Mouse (Mus musculus): ENCODE results near the gene Wipi2. TPM values are rescaled to one million over a fixed set of nuclear protein-coding genes. Genes with fewer than 3 reads are reported as not detected.

The Wipi2 gene
- polyA plus RNA-seq, 1 experiment, result 54.4 TPM

DNA sequence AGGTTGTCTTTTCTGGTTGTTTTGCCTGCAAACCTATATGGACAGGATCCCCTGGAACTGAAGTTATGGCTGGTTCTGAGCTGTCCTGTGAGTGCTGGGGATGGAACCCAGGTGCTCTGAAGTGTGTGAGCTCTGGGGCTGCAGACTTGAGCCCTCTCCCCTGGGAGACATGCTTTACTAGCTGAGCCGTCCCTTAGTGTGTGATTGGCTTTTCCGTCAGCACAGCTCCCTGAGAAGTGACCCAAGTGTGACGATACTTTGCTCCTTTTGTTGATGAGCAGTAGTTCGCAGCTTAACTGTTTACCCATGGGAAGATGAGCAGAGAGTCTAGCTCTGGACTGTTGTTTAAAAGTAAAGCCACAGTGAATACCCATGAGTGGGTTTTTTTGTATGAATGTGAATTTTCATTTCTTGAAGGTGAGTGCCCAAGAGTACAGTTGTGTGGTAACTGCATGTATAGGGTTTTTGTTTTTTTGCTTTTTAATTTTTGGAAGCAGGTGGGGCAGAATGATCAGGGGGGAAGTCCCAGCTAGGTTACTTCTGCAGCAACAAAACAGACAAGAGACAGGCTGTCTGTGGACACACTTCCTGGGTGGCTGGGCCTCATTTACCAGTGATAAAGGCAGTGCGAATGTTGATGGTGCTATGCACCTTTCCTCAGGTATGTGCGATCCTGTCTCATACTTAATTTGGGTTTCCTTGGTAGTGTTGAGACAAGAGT lies 14.0 kb downstream of the Wipi2 start:
- DNase-seq, result no peak
- Histone ChIP-seq H3K36me3 (ENCODE audit: control insufficient read depth, insufficient read depth, low read length) (peaks cover 24% of the 10 kb centered on the region), H3K4me3 (ENCODE audit: control insufficient read depth, insufficient read depth, low read length) (no peak overlapping the region), H3K27me3 (ENCODE audit: control insufficient read depth, insufficient read depth, low read length) (no peaks in the 10 kb centered on the region), H3K4me1 (replicated peaks; ENCODE audit: control insufficient read depth, insufficient read depth, low read length) (no peaks in the 10 kb centered on the region), H3K27ac (ENCODE audit: control insufficient read depth, insufficient read depth, low read length) (no peak overlapping the region)
- TF ChIP-seq POLR2A (IDR thresholded peaks at IDR 0.05; ENCODE audit: control insufficient read depth, extremely low read depth, insufficient read depth, low read length, poor library complexity) (no peak), CTCF (IDR thresholded peaks at IDR 0.05; ENCODE audit: borderline replicate concordance, control insufficient read depth, extremely low read depth, insufficient read depth, low read length, poor library complexity) (no peak)
- 96% methylated on average over 6 of the region's 6 CpGs for WGBS

DNA sequence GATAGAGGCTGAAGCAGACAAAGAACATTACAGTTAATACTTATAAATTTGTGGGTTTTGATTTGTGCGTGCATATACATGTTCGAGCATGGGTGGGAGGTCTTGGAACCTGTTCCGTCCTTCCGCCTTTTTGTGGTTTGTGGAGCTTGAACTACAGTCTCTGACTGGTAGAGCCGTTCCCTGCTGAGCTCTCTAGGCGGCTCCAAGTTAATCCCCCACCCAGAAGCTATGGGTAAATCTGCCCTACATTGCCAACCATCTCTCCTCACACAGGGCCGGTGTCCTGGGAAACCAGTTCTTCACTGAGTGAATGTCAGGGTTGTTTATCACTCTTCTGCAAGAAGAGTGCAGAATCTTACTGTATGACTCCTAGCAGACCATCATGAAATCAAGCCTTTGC lies 20.7 kb downstream of the Wipi2 start:
- TF ChIP-seq POLR2A (IDR thresholded peaks at IDR 0.05; ENCODE audit: control insufficient read depth, extremely low read depth, insufficient read depth, low read length, poor library complexity), result no peak
- TF ChIP-seq CTCF (IDR thresholded peaks at IDR 0.05; ENCODE audit: borderline replicate concordance, control insufficient read depth, extremely low read depth, insufficient read depth, low read length, poor library complexity), result no peak
- Histone ChIP-seq H3K4me1 (replicated peaks; ENCODE audit: control insufficient read depth, insufficient read depth, low read length) (no peaks in the 10 kb centered on the region), H3K27me3 (ENCODE audit: control insufficient read depth, insufficient read depth, low read length) (no peaks in the 10 kb centered on the region), H3K27ac (ENCODE audit: control insufficient read depth, insufficient read depth, low read length) (no peak overlapping the region), H3K4me3 (ENCODE audit: control insufficient read depth, insufficient read depth, low read length) (no peak overlapping the region), H3K36me3 (ENCODE audit: control insufficient read depth, insufficient read depth, low read length) (no peaks in the 10 kb centered on the region)
- WGBS, result 94% methylated on average over 7 of the region's 7 CpGs
- no peak for DNase-seq

DNA sequence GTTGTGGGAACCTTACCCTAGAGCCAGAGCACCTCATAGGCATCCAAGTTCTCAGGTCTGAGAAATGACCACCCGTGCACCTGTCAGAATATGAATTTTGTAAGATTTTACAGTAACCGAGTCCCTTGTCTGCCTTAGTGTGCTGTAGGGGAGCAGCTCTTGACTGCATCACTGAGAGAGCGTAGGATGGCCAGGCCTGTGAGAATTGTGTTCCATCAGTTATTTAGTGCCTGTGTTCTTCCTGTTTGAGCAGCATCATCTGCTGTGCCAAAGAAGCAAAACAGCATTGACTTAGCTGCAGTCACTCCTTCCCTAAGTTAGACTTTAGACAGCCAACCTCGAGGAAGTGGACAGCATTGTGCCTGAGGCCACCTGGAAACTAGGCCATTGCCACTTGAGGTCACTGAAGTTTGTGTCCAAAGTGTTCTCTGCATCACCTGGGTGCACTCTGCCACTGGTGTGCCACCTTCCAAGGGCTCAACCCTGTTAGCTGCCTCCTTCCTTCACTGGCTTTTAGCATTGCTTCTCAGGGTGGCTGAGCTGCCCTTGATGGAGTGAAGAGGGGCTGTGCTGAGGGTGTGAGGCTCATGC lies 22.1 kb downstream of the Wipi2 start:
- no peaks in the 10 kb centered on the region for H3K4me1 ChIP-seq (replicated peaks; ENCODE audit: control insufficient read depth, insufficient read depth, low read length)
- no peak overlapping the region for H3K4me3 ChIP-seq (ENCODE audit: control insufficient read depth, insufficient read depth, low read length)
- H3K27me3 ChIP-seq (ENCODE audit: control insufficient read depth, insufficient read depth, low read length), result no peaks in the 10 kb centered on the region
- no peak for DNase-seq
- no peaks in the 10 kb centered on the region for H3K36me3 ChIP-seq (ENCODE audit: control insufficient read depth, insufficient read depth, low read length)
- no peak overlapping the region for H3K27ac ChIP-seq (ENCODE audit: control insufficient read depth, insufficient read depth, low read length)
- no peak for TF ChIP-seq CTCF (IDR thresholded peaks at IDR 0.05; ENCODE audit: borderline replicate concordance, control insufficient read depth, extremely low read depth, insufficient read depth, low read length, poor library complexity)
- TF ChIP-seq POLR2A (IDR thresholded peaks at IDR 0.05; ENCODE audit: control insufficient read depth, extremely low read depth, insufficient read depth, low read length, poor library complexity), result no peak
- WGBS, result 88% methylated on average over 4 of the region's 4 CpGs

DNA sequence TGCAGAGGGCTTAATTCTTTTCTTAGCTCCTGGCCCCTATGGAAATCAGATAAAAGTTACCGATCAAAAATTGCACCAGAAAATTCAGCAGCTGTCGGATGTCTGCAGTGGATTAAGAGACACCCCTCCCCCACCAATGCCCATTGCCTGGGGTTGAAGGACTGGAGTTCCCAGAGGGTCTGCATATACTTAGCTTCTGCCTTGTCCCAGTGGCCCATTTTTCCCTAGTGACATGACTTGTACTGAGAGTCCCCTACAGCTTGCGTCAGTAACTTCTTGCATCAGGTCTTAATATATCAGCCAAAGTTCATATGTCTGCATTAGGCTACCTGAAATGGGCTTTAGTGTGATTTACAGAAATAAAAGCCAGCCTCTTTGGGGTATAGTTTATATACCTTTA lies 22.9 kb downstream of the Wipi2 start:
- no peak for TF ChIP-seq CTCF (IDR thresholded peaks at IDR 0.05; ENCODE audit: borderline replicate concordance, control insufficient read depth, extremely low read depth, insufficient read depth, low read length, poor library complexity)
- TF ChIP-seq POLR2A (IDR thresholded peaks at IDR 0.05; ENCODE audit: control insufficient read depth, extremely low read depth, insufficient read depth, low read length, poor library complexity), result no peak
- WGBS, result 96% methylated on average over 3 of the region's 3 CpGs
- Histone ChIP-seq H3K4me1 (replicated peaks; ENCODE audit: control insufficient read depth, insufficient read depth, low read length) (no peaks in the 10 kb centered on the region), H3K4me3 (ENCODE audit: control insufficient read depth, insufficient read depth, low read length) (no peak overlapping the region), H3K27me3 (ENCODE audit: control insufficient read depth, insufficient read depth, low read length) (no peaks in the 10 kb centered on the region), H3K27ac (ENCODE audit: control insufficient read depth, insufficient read depth, low read length) (no peak overlapping the region), H3K36me3 (ENCODE audit: control insufficient read depth, insufficient read depth, low read length) (no peaks in the 10 kb centered on the region)
- DNase-seq, result no peak

DNA sequence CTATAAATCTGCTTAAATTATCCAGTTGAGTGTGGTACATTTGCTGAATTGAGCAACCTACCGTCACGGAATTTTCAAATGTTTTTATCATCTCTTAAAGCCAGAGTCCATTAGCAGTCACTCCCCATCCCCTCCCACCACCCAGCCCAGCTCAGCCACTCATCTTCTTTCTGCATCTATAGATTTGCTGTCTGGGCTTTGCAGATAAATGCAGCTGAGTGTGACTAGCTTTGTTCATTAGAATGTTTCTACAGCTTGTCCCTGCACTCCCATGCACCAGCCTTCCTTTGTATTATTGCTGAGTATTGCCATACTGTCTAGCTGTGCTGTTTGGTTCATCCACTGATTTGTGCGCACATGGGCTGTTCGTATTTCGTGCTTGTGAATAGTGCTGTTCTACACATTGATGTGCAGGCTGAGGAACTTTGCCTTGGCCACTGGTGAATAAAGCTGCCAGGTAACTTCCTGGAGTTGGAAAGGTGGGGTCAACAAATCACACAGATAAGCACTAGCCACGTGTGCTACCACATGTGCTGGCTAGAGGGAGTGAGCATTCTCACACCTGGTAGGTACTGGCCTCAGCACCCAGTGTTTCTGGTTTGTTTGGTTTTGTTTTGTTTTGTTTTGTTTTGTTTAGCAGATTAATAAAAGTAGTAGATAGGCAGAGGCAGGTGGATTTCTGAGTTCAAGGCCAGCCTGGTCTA lies 23.4 kb downstream of the Wipi2 start:
- Histone ChIP-seq H3K4me1 (replicated peaks; ENCODE audit: control insufficient read depth, insufficient read depth, low read length) (no peaks in the 10 kb centered on the region), H3K27me3 (ENCODE audit: control insufficient read depth, insufficient read depth, low read length) (no peaks in the 10 kb centered on the region), H3K27ac (ENCODE audit: control insufficient read depth, insufficient read depth, low read length) (no peak overlapping the region), H3K4me3 (ENCODE audit: control insufficient read depth, insufficient read depth, low read length) (no peak overlapping the region), H3K36me3 (ENCODE audit: control insufficient read depth, insufficient read depth, low read length) (no peaks in the 10 kb centered on the region)
- 94% methylated on average over 6 of the region's 6 CpGs for WGBS
- DNase-seq, result no peak
- no peak for TF ChIP-seq POLR2A (IDR thresholded peaks at IDR 0.05; ENCODE audit: control insufficient read depth, extremely low read depth, insufficient read depth, low read length, poor library complexity)
- TF ChIP-seq CTCF (IDR thresholded peaks at IDR 0.05; ENCODE audit: borderline replicate concordance, control insufficient read depth, extremely low read depth, insufficient read depth, low read length, poor library complexity), result no peak

DNA sequence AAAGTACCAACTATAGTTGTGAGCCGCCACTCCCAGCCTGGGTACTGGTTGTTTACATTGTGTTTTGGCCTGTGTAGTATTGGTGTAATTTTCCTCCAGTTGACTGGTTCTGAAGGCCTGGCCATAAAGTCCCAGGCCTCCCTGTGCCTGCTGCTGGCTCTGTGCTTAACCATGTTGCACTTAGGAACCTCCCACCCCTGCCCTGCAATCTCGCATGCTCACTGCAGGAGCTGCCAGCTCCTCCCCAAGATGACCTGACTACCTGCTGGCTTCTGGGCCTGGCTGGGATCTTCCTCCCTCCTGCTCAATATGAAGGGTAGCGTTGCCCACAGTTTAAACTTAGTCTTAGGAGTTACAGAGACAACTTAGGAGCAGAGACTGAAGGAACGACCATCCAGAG lies 24.8 kb downstream of the Wipi2 start:
- DNase-seq, result no peak
- Histone ChIP-seq H3K36me3 (ENCODE audit: control insufficient read depth, insufficient read depth, low read length) (peaks cover 11% of the 10 kb centered on the region), H3K4me3 (ENCODE audit: control insufficient read depth, insufficient read depth, low read length) (no peak overlapping the region), H3K27me3 (ENCODE audit: control insufficient read depth, insufficient read depth, low read length) (no peaks in the 10 kb centered on the region), H3K27ac (ENCODE audit: control insufficient read depth, insufficient read depth, low read length) (no peak overlapping the region), H3K4me1 (replicated peaks; ENCODE audit: control insufficient read depth, insufficient read depth, low read length) (no peaks in the 10 kb centered on the region)
- WGBS, result 96% methylated on average over 4 of the region's 4 CpGs
- no peak for TF ChIP-seq POLR2A (IDR thresholded peaks at IDR 0.05; ENCODE audit: control insufficient read depth, extremely low read depth, insufficient read depth, low read length, poor library complexity)
- no peak for TF ChIP-seq CTCF (IDR thresholded peaks at IDR 0.05; ENCODE audit: borderline replicate concordance, control insufficient read depth, extremely low read depth, insufficient read depth, low read length, poor library complexity)

All from thymus, adult 2 months (tissue).